Mouse (Mus musculus) forebrain, embryonic 12.5 days (tissue): ENCODE measurements at regions not wholly inside any gene's neighbourhood (a gene's known extent, or its start where the extent isn't known, plus 50 kb on each side); places are given as distances from the start of the nearest gene placed in this dataset.

Source experiments
- ATAC-seq: fragments of 200-750 bp; cut with Nextera tagmentation; 2 replicates; pipeline ENCODE4 v1.8.0; 2017; ENCODE audit warnings: moderate TSS enrichment; ENCODE audit not compliant: low FRiP score
- H3K27ac ChIP-seq: fragments of 300-500 bp; sonication (generic); 2 replicates; pipeline ENCODE4 v1.5.1; 2016; ENCODE audit warnings: mild to moderate bottlenecking
- H3K27me3 ChIP-seq: fragments of 300-500 bp; sonication (generic); 2 replicates; pipeline ENCODE4 v1.6.1; 2016; ENCODE audit warnings: mild to moderate bottlenecking
- H3K36me3 ChIP-seq: fragments of 300-500 bp; sonication (generic); replicated peaks from 2 replicates; pipeline ENCODE4 v1.6.1; 2016; ENCODE audit warnings: mild to moderate bottlenecking
- H3K4me1 ChIP-seq: fragments of 300-500 bp; sonication (generic); 2 replicates; pipeline ENCODE4 v1.6.1; 2016
- H3K4me2 ChIP-seq: fragments of 300-500 bp; sonication (generic); 2 replicates; pipeline ENCODE4 v1.6.1; 2016; ENCODE audit warnings: mild to moderate bottlenecking, moderate library complexity
- H3K4me3 ChIP-seq: fragments of 300-500 bp; sonication (generic); replicated peaks from 2 replicates; pipeline ENCODE4 v1.5.1; 2016; ENCODE audit warnings: mild to moderate bottlenecking
- H3K9ac ChIP-seq: fragments of 300-500 bp; sonication (generic); 2 replicates; pipeline ENCODE4 v1.6.1; 2016; ENCODE audit warnings: mild to moderate bottlenecking
- H3K9me3 ChIP-seq: fragments of 300-500 bp; sonication (generic); 2 replicates; pipeline ENCODE4 v1.6.1; 2016
- WGBS: fragments of 180-500 bp; shearing (Covaris S2); methylation state at CpG from one replicate; pipeline ENCODE4 v1.1.7; 2016; 5-methylcytosine and 5-hydroxymethylcytosine counted together

DNA sequence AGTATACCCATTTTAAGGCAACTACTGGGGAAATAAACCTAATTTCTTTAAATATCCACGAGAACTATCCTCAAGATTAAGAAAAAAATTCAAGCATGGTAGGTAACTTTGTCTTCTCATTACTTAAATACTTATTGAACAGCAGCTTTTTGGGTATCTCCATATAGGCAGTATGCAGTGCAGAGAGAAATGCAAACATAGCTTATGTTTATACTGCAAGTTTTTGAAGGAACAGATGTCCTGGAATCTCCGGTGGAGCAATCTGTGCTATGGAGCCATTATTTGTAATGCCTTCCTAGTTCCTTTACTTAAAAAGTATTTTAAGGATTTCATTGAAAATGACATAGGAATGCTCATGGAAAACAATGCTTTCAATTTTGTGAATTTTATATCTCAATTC lies 91.7 kb upstream of the Adgrb3 start:
- Histone ChIP-seq H3K4me1 (no peaks in the 10 kb centered on the region), H3K36me3 (no peaks in the 10 kb centered on the region), H3K4me2 (no peak overlapping the region), H3K9ac (no peak overlapping the region), H3K9me3 (no peaks in the 10 kb centered on the region), H3K4me3 (no peak overlapping the region), H3K27me3 (no peaks in the 10 kb centered on the region), H3K27ac (no peak overlapping the region)
- 83% methylated on average over 2 of the region's 2 CpGs for WGBS
- no peak for ATAC-seq

DNA sequence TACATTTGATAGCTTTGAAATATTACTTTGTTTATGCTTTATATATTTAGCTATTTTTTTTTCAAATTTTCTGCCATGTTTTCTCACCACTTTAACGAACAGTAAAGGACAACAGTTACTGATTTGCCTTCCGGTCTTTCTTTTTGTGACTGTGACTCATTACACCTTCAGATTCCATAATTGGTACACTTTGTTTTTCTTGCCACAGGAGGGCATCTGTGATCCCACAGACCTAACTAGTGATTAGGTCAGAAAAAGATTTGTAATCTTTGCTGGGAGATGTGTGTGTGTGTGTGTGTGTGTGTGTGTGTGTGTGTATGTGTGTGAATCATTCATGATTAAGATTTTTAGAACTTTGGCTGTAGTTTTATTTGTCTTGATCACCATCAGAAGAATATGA lies 64.7 kb upstream of the Adgrb3 start:
- H3K9ac ChIP-seq = no peak overlapping the region
- 59% methylated on average over 2 of the region's 2 CpGs for WGBS
- no peak overlapping the region for H3K4me2 ChIP-seq
- no peaks in the 10 kb centered on the region for H3K9me3 ChIP-seq
- no peak for ATAC-seq
- no peaks in the 10 kb centered on the region for H3K4me1 ChIP-seq
- no peak overlapping the region for H3K4me3 ChIP-seq
- H3K36me3 ChIP-seq = no peaks in the 10 kb centered on the region
- no peak overlapping the region for H3K27ac ChIP-seq
- H3K27me3 ChIP-seq = no peaks in the 10 kb centered on the region

DNA sequence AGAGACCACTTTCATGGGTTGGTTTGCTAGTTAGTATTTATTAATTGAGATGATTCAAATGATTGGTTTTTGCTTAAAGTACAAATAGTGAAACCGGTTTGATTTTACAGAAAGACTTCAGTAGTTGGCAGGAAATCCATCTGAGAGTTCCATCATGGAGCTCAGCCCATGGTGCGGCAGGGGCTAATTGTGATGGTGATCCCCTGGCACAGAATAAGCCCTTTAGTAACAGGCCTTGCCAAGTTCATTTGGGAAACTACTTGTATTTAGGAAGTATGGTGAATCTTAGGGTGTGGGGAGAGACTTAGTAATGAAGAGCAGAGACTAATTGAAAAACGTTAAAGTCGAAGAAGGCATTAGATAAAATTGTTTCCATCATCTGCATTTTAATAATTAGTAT lies 63.5 kb upstream of the Adgrb3 start:
- peak; percentile 67; the same call in 1 of the 2 replicates for ATAC-seq
- H3K4me1 ChIP-seq = no peaks in the 10 kb centered on the region

DNA sequence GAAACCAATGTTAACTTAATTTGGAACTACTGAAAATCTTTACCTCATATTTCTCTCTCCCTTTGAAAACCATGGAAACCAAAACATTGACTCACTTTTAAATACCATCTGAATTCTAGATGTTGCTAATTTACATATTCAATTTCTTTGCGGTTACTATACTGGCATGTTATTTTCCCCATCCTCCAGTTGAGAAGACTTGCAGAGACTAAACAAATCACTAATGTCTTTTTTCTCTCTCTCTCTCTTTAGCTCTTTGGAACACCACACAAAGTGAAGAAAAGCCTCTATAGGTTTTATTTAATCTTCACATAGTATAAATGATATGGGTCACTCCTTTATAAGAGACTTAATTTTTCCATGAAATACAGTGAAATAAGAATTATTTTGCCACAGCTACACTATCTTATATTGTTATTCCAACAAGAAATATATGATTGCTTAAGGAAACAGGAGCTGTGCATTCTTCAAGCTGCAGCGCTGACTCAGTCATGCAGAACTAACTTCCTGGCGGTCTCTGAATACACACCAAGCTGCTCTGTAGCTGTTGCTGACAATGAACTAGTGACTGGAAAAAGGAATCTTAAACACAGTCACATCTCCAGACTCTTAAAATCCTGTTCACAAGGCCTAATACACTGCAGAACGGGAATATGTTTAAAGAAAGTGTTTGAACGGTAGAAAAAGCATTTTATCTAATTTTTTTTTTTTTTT lies 62.7 kb upstream of the Adgrb3 start:
- Histone ChIP-seq H3K36me3 (no peaks in the 10 kb centered on the region), H3K9ac (no peak overlapping the region), H3K9me3 (no peaks in the 10 kb centered on the region), H3K27me3 (no peaks in the 10 kb centered on the region), H3K4me1 (no peaks in the 10 kb centered on the region), H3K4me2 (no peak overlapping the region), H3K27ac (no peak overlapping the region), H3K4me3 (no peak overlapping the region)
- ATAC-seq = peak; percentile 90
- WGBS = 13% methylated on average over 5 of the region's 5 CpGs

More for the DNA sequence above, 63.5 kb upstream of the Adgrb3 start:
- Histone ChIP-seq H3K36me3 (no peaks in the 10 kb centered on the region), H3K4me2 (no peak overlapping the region), H3K9ac (no peak overlapping the region), H3K4me3 (no peak overlapping the region), H3K27me3 (no peaks in the 10 kb centered on the region), H3K9me3 (no peaks in the 10 kb centered on the region), H3K27ac (0 out of 2 replicates have a peak overlapping the region, but pooled peaks have one; percentile 42)
- WGBS = 37% methylated on average over 4 of the region's 4 CpGs

GRCm38 (mm10) chr1:25888004-25888403 lies 58.5 kb upstream of the Adgrb3 start:
- no peaks in the 10 kb centered on the region for H3K4me1 ChIP-seq
- H3K27me3 ChIP-seq = no peaks in the 10 kb centered on the region
- H3K36me3 ChIP-seq = no peaks in the 10 kb centered on the region
- WGBS = 86% methylated on average over 1 of the region's 1 CpGs
- no peak for ATAC-seq
- no peak overlapping the region for H3K4me2 ChIP-seq
- H3K27ac ChIP-seq = no peak overlapping the region
- no peak overlapping the region for H3K4me3 ChIP-seq
- no peaks in the 10 kb centered on the region for H3K9me3 ChIP-seq
- H3K9ac ChIP-seq = no peak overlapping the region

DNA sequence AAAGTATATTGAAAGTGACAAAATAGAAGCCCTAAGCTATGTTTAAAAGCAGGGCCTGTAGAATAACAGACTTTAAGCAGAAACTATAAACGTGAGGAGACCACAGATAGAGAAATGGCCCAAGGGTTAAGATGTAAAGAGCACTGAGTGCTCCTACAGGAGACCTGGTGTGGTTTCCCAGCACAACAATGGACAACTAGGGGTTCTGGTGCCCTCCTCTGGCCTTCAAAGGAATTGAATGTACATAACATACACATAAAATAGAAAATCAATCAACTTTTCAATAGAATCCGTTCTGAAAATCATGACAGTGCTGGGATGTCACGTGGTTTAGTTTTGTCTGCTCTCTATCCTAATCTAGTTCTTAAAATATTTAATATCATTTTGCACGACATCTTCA lies 55.5 kb upstream of the Adgrb3 start:
- Histone ChIP-seq H3K9me3 (no peaks in the 10 kb centered on the region), H3K4me3 (no peak overlapping the region), H3K9ac (no peak overlapping the region), H3K4me2 (no peak overlapping the region), H3K36me3 (no peaks in the 10 kb centered on the region), H3K4me1 (no peaks in the 10 kb centered on the region), H3K27ac (no peak overlapping the region), H3K27me3 (no peaks in the 10 kb centered on the region)
- 70% methylated on average over 4 of the region's 4 CpGs for WGBS
- ATAC-seq = no peak
